Mouse (Mus musculus) midbrain, embryonic 16.5 days (tissue): ENCODE measurements around the gene Tmem169. TPM values are rescaled to one million over a fixed set of nuclear protein-coding genes. Genes with fewer than 3 reads are reported as not detected.
A peak's percentile ranks its signal among the peaks of the same experiment; 100 is the strongest.

Source experiments
- ATAC-seq: fragments of 200-750 bp; cut with Nextera tagmentation; 2 replicates; pipeline ENCODE4 v1.8.0; 2017; ENCODE audit warnings: moderate TSS enrichment
- H3K27ac ChIP-seq: fragments of 300-500 bp; sonication (generic); 2 replicates; pipeline ENCODE4 v1.5.1; 2014; ENCODE audit warnings: mild to moderate bottlenecking, low read length, mixed read lengths
- H3K27me3 ChIP-seq: fragments of 300-500 bp; sonication (generic); 2 replicates; pipeline ENCODE4 v1.6.1; 2014; ENCODE audit warnings: low read depth, low read length, mixed read lengths; ENCODE audit not compliant: control insufficient read depth, insufficient read depth
- H3K36me3 ChIP-seq: fragments of 300-500 bp; sonication (generic); 2 replicates; pipeline ENCODE4 v1.6.1; 2014; ENCODE audit warnings: mild to moderate bottlenecking, low read length, moderate library complexity, mixed read lengths; ENCODE audit not compliant: control insufficient read depth, insufficient read depth
- H3K4me1 ChIP-seq: fragments of 300-500 bp; sonication (generic); 2 replicates; pipeline ENCODE4 v1.6.1; 2014; ENCODE audit warnings: mild to moderate bottlenecking, low read length, mixed read lengths; ENCODE audit not compliant: control insufficient read depth, insufficient read depth
- H3K4me2 ChIP-seq: fragments of 300-500 bp; sonication (generic); 2 replicates; pipeline ENCODE4 v1.6.1; 2014; ENCODE audit warnings: mild to moderate bottlenecking, low read length, mixed read lengths
- H3K4me3 ChIP-seq: fragments of 300-500 bp; sonication (generic); 2 replicates; pipeline ENCODE4 v1.5.1; 2014; ENCODE audit warnings: low read depth, mild to moderate bottlenecking, low read length, moderate library complexity, mixed read lengths
- H3K9ac ChIP-seq: fragments of 300-500 bp; sonication (generic); 2 replicates; pipeline ENCODE4 v1.6.1; 2014; ENCODE audit warnings: low read depth, low read length, mixed read lengths
- H3K9me3 ChIP-seq: fragments of 300-500 bp; sonication (generic); replicated peaks from 2 replicates; pipeline ENCODE4 v1.6.1; 2014; ENCODE audit warnings: mild to moderate bottlenecking, low read length, mixed read lengths; ENCODE audit not compliant: control insufficient read depth, poor library complexity, severe bottlenecking
- WGBS: fragments of 180-500 bp; shearing (Covaris S2); extraction: QIAGEN DNeasy Blood & Tissue Kit; methylation state at CpG from one replicate; pipeline ENCODE4 v1.1.7; 2014; 5-methylcytosine and 5-hydroxymethylcytosine counted together
- polyA plus RNA-seq: library from polyadenylated mRNA; unstranded; fragments of >200 nt; fragmentation: Nextera tagmentation; extraction: Ambion mirVana; gene quantifications from 2 replicates; pipeline ENCODE4 v1.2.1, GENCODE M21; 2015

The Tmem169 gene
- polyA plus RNA-seq, 1 experiment from 2014 or later = 40.8 TPM

GRCm38 (mm10) chr1:72312701-72313398, 28.7 kb downstream of the Tmem169 start:
- no peak for ATAC-seq
- H3K9me3 ChIP-seq = no peaks in the 10 kb centered on the region

GRCm38 (mm10) chr1:72313399-72314039, 29.4 kb downstream of the Tmem169 start:
- no peaks in the 10 kb centered on the region for H3K36me3 ChIP-seq
- WGBS = 72% methylated on average over 5 of the region's 5 CpGs
- H3K9ac ChIP-seq = no peak overlapping the region
- H3K27ac ChIP-seq = no peak overlapping the region
- no peak for ATAC-seq
- H3K27me3 ChIP-seq = no peaks in the 10 kb centered on the region
- H3K4me2 ChIP-seq = no peak overlapping the region
- no peaks in the 10 kb centered on the region for H3K9me3 ChIP-seq
- no peaks in the 10 kb centered on the region for H3K4me1 ChIP-seq
- H3K4me3 ChIP-seq = no peak overlapping the region

More at GRCm38 (mm10) chr1:72312701-72313398, 28.7 kb downstream of the Tmem169 start:
- H3K4me3 ChIP-seq = no peak overlapping the region
- peaks cover 6% of the 10 kb centered on the region for H3K4me1 ChIP-seq
- H3K9ac ChIP-seq = no peak overlapping the region
- no peaks in the 10 kb centered on the region for H3K36me3 ChIP-seq
- H3K27me3 ChIP-seq = no peaks in the 10 kb centered on the region
- WGBS = 79% methylated on average over 9 of the region's 9 CpGs
- H3K27ac ChIP-seq = no peak overlapping the region
- H3K4me2 ChIP-seq = no peak overlapping the region

DNA sequence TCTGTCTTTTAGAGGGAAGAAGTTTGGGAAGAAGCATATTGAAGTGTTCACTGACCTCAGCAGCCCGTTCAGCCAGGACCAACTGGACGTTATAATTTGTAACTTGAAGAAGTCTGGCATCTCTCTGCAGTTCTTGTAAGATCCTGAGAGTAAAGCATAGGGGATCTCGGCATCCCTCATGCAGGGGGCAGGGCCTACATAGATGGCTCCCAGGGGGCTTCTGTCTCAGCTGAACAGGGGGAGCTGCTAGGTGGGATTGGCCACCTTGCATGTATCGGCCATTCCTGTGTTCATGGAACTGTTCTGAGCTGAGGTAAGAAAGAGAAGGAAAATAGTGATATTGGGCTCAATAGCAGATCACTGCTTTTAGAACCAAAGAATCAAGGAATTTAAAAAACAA, 31.3 kb downstream of the Tmem169 start:
- ATAC-seq = no peak
- Histone ChIP-seq H3K36me3 (peaks cover 6% of the 10 kb centered on the region; the same call in 1 of the 2 replicates), H3K9ac (no peak overlapping the region), H3K4me3 (no peak overlapping the region), H3K27me3 (no peaks in the 10 kb centered on the region), H3K4me2 (no peak overlapping the region), H3K9me3 (no peaks in the 10 kb centered on the region), H3K27ac (no peak overlapping the region), H3K4me1 (no peaks in the 10 kb centered on the region)
- WGBS = 91% methylated on average over 4 of the region's 4 CpGs

GRCm38 (mm10) chr1:72316409-72316808, 32.2 kb downstream of the Tmem169 start:
- no peak overlapping the region for H3K27ac ChIP-seq
- no peak overlapping the region for H3K4me3 ChIP-seq
- no peaks in the 10 kb centered on the region for H3K27me3 ChIP-seq
- H3K9me3 ChIP-seq = no peaks in the 10 kb centered on the region
- peaks cover 7% of the 10 kb centered on the region; the same call in 1 of the 2 replicates for H3K36me3 ChIP-seq
- no peak overlapping the region for H3K4me2 ChIP-seq
- ATAC-seq = peak; percentile 36; the same call in 1 of the 2 replicates
- no peak overlapping the region for H3K9ac ChIP-seq
- WGBS = 57% methylated on average over 8 of the region's 8 CpGs
- no peaks in the 10 kb centered on the region for H3K4me1 ChIP-seq

GRCm38 (mm10) chr1:72316901-72317300, 32.7 kb downstream of the Tmem169 start:
- H3K9ac ChIP-seq = no peak overlapping the region
- no peaks in the 10 kb centered on the region for H3K27me3 ChIP-seq
- no peak for ATAC-seq
- H3K9me3 ChIP-seq = no peaks in the 10 kb centered on the region
- no peak overlapping the region for H3K27ac ChIP-seq
- peaks cover 7% of the 10 kb centered on the region; the same call in 1 of the 2 replicates for H3K36me3 ChIP-seq
- H3K4me2 ChIP-seq = no peak overlapping the region
- no peak overlapping the region for H3K4me3 ChIP-seq
- 83% methylated on average over 7 of the region's 7 CpGs for WGBS
- H3K4me1 ChIP-seq = no peaks in the 10 kb centered on the region

GRCm38 (mm10) chr1:72320759-72321158, 36.6 kb downstream of the Tmem169 start:
- Histone ChIP-seq H3K4me2 (no peak overlapping the region), H3K9ac (no peak overlapping the region), H3K27me3 (no peaks in the 10 kb centered on the region), H3K9me3 (no peaks in the 10 kb centered on the region), H3K36me3 (peaks cover 7% of the 10 kb centered on the region; the same call in 1 of the 2 replicates), H3K4me3 (no peak overlapping the region), H3K27ac (no peak overlapping the region), H3K4me1 (no peaks in the 10 kb centered on the region)
- no peak for ATAC-seq
- 89% methylated on average over 5 of the region's 5 CpGs for WGBS

DNA sequence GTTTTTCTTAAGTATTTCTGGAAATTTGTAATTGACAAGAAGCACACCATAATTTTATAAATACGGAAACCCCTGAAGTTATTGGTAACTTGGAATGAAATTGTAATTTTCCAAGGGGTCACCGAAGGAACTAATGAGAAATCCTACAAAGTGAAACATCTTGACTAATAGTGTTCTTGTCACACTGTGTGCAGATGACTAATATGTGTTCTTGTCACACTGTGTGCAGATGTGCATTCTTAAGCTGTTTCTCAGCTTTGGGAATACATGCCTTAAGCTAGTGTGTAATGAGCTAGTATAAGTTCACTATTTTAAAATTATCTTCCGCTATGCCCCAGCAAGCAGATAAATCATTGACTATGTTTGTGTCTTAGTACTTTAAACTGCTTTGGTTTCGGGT, 39.1 kb downstream of the Tmem169 start:
- no peak overlapping the region for H3K4me2 ChIP-seq
- H3K36me3 ChIP-seq = peaks cover 18% of the 10 kb centered on the region; the same call in 1 of the 2 replicates
- no peak overlapping the region for H3K27ac ChIP-seq
- H3K9ac ChIP-seq = no peak overlapping the region
- H3K4me1 ChIP-seq = no peaks in the 10 kb centered on the region
- WGBS = 95% methylated on average over 4 of the region's 4 CpGs
- no peak for ATAC-seq
- no peaks in the 10 kb centered on the region for H3K9me3 ChIP-seq
- no peaks in the 10 kb centered on the region for H3K27me3 ChIP-seq
- H3K4me3 ChIP-seq = no peak overlapping the region

DNA sequence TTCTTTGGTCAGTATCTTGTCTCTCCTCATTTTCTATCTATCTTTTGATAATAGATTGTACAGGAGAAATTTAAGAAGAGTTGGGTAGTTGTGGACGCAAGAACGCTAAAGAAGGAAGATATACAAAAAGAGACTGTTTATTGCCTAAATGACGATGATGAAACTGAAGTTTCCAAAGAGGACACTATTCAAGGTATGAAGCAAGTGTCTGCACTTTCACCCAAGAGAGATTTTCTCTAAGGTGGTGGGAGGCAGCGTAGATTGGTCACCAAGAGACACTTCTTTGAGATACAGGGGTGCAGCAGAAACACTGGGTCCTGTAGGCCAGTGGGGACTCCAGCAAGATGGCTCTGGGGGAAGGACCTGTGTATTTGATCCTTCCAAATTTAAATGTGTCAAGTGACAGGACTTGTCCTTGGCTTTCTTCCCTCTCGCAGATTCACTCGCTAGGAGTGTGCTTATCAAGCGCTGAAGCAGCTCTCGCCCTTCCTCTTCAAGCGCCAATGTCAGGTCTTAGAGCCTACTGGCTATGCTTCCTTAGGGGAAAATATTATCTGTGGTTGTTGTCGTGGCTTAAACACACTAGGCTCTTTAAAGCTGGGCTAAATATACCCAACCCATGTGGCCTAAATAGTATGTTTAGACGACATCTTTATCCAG, 42.1 kb downstream of the Tmem169 start:
- no peak overlapping the region for H3K27ac ChIP-seq
- no peak for ATAC-seq
- peaks cover 13% of the 10 kb centered on the region; the same call in 1 of the 2 replicates for H3K36me3 ChIP-seq

DNA sequence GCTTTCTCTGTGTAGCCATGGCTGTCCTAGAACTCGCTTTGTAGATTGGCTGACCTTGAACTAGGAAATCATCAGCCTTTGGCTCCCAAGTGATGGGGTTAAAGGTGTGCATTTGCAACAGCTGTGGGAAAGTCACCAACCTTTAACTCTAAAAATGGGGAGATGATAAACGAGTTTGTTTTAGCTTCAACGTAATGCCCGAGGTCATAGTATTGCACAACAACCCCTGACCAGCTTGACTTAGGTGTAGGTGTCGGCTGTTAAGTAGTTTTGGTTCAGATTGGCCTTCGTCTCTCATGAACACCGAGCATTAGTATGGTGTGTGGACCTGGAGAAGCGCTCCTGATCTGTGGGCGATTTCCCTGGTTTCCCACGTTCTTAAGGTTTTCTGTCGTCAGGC, 50.6 kb downstream of the Tmem169 start:
- Histone ChIP-seq H3K9ac (no peak overlapping the region), H3K27me3 (no peaks in the 10 kb centered on the region), H3K4me2 (no peak overlapping the region), H3K36me3 (no peaks in the 10 kb centered on the region; the same call in 1 of the 2 replicates), H3K9me3 (no peaks in the 10 kb centered on the region), H3K27ac (no peak overlapping the region), H3K4me3 (no peak overlapping the region), H3K4me1 (no peaks in the 10 kb centered on the region)
- 93% methylated on average over 11 of the region's 11 CpGs for WGBS
- ATAC-seq = no peak

More for the DNA sequence above, 42.1 kb downstream of the Tmem169 start:
- Histone ChIP-seq H3K9me3 (no peaks in the 10 kb centered on the region), H3K4me1 (no peaks in the 10 kb centered on the region), H3K9ac (no peak overlapping the region), H3K27me3 (no peaks in the 10 kb centered on the region), H3K4me3 (no peak overlapping the region), H3K4me2 (no peak overlapping the region)
- WGBS = 96% methylated on average over 11 of the region's 11 CpGs
